Mouse (Mus musculus): Measurements from ENCODE around the gene Mybpc3. TPM values are rescaled to one million over a fixed set of nuclear protein-coding genes. Genes with fewer than 3 reads are reported as not detected.
"Not testable (repeated sequence)": the region's sequence is repeated elsewhere in the genome, so short reads cannot be mapped to it uniquely, and the experiment has no call there.

Mybpc3 gene
- polyA plus RNA-seq, 1 experiment, result 39.6 TPM

DNA sequence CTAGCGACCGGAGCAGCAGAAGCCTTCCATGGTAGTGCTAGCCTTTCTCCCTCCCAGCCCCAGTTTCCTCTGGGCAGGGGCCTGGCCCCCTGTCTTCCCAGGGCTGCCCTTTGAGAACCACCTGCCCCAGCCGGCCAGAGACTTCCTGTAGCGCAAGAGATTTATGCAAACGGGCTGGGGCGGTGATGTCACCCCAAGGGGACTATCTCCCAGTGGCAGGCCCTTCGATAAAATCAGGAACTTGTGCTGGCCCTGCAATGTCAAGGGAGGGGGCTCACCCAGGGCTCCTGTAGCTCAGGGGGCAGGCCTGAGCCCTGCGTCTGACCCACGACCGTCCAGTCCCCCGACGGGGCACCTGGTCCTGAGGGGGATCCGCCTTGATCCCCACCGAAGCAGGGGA, 21.4 kb upstream of the Mybpc3 start:
- no peak for TF ChIP-seq POLR2A (IDR thresholded peaks at IDR 0.05; ENCODE audit: borderline replicate concordance, insufficient read depth, low read length)
- no peak for TF ChIP-seq CTCF (IDR thresholded peaks at IDR 0.05; ENCODE audit: borderline replicate concordance, insufficient read depth, low read depth, low read length)
- WGBS, result 76% methylated on average over 14 of the region's 14 CpGs
- no peak for DNase-seq
- Histone ChIP-seq H3K4me3 (replicated peaks; ENCODE audit: insufficient read depth, low read depth, low read length) (no peak overlapping the region), H3K4me1 (ENCODE audit: control insufficient read depth, insufficient read depth, low read length) (no peaks in the 10 kb centered on the region), H3K27ac (ENCODE audit: insufficient read depth, low read length) (no peak overlapping the region), H3K27me3 (ENCODE audit: control insufficient read depth, insufficient read depth, low read length) (no peaks in the 10 kb centered on the region)

DNA sequence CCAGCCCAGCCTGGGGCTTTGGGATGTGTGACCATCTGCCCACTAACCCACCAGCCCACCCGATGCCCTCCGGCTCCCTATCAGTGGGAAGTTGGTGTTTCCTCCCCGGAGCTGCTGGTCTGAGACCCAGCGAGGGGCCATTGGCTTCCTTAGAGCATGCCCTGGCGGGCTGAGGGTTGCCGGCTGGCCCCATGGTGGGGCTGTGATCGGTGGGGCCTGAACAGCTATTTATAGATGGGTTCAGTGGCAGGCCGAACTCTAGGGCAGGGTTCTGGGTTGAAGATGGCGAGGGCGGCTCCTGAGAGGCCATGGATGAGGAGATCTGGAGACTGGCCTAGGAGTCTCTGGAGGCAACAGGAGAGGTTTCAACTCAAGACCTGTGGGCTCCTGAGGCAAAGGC, 20.9 kb upstream of the Mybpc3 start:
- no peaks in the 10 kb centered on the region for H3K27me3 ChIP-seq (ENCODE audit: control insufficient read depth, insufficient read depth, low read length)
- no peak overlapping the region for H3K4me3 ChIP-seq (replicated peaks; ENCODE audit: insufficient read depth, low read depth, low read length)
- WGBS, result 75% methylated on average over 10 of the region's 10 CpGs
- no peaks in the 10 kb centered on the region for H3K4me1 ChIP-seq (ENCODE audit: control insufficient read depth, insufficient read depth, low read length)
- no peak overlapping the region for H3K27ac ChIP-seq (ENCODE audit: insufficient read depth, low read length)
- TF ChIP-seq CTCF (IDR thresholded peaks at IDR 0.05; ENCODE audit: borderline replicate concordance, insufficient read depth, low read depth, low read length) (no peak), POLR2A (IDR thresholded peaks at IDR 0.05; ENCODE audit: borderline replicate concordance, insufficient read depth, low read length) (no peak)
- no peak for DNase-seq

DNA sequence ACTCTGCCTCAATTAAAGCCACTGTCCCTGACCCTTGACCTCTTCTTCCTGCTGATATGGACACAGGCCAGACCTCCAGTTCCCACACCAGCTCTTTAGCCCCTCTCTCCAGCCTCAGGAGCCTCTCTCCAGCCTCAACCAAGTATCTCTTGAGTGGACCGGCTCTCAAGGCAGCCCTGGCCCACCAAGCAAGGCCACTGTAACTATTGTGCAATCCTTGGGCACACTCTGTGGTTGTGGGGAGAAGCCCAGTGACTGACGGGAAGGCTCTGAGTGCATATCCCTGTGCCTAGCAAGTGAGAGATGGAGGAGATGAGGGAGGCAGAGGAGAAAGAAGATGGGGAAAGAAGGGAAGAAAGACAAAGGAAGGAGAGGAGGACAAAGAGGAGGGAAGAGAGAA, 19.8 kb upstream of the Mybpc3 start:
- Histone ChIP-seq H3K27ac (ENCODE audit: insufficient read depth, low read length) (no peak overlapping the region), H3K4me3 (replicated peaks; ENCODE audit: insufficient read depth, low read depth, low read length) (no peak overlapping the region), H3K4me1 (ENCODE audit: control insufficient read depth, insufficient read depth, low read length) (no peaks in the 10 kb centered on the region), H3K27me3 (ENCODE audit: control insufficient read depth, insufficient read depth, low read length) (no peaks in the 10 kb centered on the region)
- no peak for DNase-seq
- TF ChIP-seq CTCF (IDR thresholded peaks at IDR 0.05; ENCODE audit: borderline replicate concordance, insufficient read depth, low read depth, low read length) (no peak), POLR2A (IDR thresholded peaks at IDR 0.05; ENCODE audit: borderline replicate concordance, insufficient read depth, low read length) (no peak)
- 85% methylated on average over 2 of the region's 2 CpGs for WGBS

DNA sequence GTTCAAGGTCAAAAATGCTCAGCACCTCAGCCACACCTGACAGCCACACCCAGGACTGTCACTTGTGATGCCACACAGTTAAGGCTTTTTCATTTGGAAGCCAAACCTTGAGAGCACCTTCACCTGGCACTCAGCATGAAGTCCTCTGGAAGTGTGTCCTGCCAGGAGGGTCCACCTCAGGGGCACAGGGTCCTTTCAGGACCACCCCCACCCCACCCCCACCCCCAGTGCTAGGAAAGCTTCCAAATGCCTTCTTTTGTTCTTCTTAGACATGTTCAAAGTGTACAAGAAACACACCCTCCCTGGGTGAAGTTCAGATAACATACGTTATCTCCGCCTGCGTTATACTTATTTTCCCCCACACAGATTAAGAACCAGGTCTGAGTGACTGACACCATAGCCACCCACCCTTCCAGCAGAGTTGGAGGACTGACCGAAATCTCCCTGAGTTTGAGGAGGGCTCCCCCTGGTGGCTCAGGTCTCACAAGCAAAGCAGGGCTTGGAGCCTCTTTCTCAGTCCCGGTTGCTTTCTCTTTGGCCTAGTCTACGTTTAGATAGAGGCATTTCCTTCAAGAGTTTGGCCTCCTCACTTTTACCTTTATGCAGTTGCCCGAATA, 16.7 kb upstream of the Mybpc3 start:
- DNase-seq, result peak; percentile 82 to 90
- TF ChIP-seq POLR2A (IDR thresholded peaks at IDR 0.05; ENCODE audit: borderline replicate concordance, insufficient read depth, low read length) (no peak), CTCF (IDR thresholded peaks at IDR 0.05; ENCODE audit: borderline replicate concordance, insufficient read depth, low read depth, low read length) (peak; percentile 98)
- Histone ChIP-seq H3K4me3 (replicated peaks; ENCODE audit: insufficient read depth, low read depth, low read length) (no peak overlapping the region), H3K27me3 (ENCODE audit: control insufficient read depth, insufficient read depth, low read length) (no peaks in the 10 kb centered on the region), H3K4me1 (ENCODE audit: control insufficient read depth, insufficient read depth, low read length) (no peaks in the 10 kb centered on the region), H3K27ac (ENCODE audit: insufficient read depth, low read length) (no peak overlapping the region)
- WGBS, result 5% methylated on average over 7 of the region's 7 CpGs

DNA sequence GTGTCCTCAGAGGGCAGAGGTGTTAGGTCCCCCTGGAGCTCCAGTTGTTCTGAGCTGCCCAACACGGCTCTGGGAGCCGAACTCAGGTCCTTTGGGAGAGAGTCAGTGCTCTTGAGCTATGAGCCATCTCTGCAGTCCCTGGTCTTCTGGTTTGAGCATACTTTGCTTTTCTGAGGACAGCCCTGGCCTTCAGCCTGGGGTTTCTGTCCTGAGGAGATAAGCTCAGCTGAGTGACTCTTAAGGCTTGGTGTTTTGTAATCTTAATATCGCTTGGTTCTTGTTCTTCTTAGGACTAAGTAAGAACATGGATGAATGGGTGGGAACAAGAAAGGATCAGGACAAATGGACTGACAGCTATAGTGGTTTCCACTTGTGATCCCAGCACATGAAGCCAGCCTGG, 9.8 kb upstream of the Mybpc3 start:
- H3K4me3 ChIP-seq (replicated peaks; ENCODE audit: insufficient read depth, low read depth, low read length), result no peak overlapping the region
- 81% methylated on average over 3 of the region's 3 CpGs for WGBS
- DNase-seq, result no peak
- no peak for TF ChIP-seq POLR2A (IDR thresholded peaks at IDR 0.05; ENCODE audit: borderline replicate concordance, insufficient read depth, low read length)
- no peak for TF ChIP-seq CTCF (IDR thresholded peaks at IDR 0.05; ENCODE audit: borderline replicate concordance, insufficient read depth, low read depth, low read length)
- H3K27me3 ChIP-seq (ENCODE audit: control insufficient read depth, insufficient read depth, low read length), result no peaks in the 10 kb centered on the region
- no peaks in the 10 kb centered on the region for H3K4me1 ChIP-seq (ENCODE audit: control insufficient read depth, insufficient read depth, low read length)
- no peak overlapping the region for H3K27ac ChIP-seq (ENCODE audit: insufficient read depth, low read length)

DNA sequence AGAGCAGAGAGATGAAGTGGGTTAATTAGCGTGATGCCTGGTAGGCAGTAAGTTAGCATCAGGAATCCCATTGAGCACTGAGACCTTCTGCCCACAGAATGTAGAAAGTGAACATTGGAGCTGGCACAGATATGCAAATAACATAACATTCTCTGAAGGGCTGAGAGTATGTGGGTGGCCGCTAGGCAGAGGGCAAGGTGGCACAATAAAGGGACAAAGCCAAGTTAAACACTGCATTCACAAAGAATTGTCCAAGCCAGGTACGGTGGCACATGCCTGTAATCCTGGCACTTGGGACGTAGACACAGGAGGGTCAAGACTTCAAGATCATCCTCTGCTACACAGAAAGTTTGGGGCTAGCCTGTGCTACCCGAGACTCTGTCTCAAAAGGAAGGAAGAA, 8.7 kb upstream of the Mybpc3 start:
- no peaks in the 10 kb centered on the region for H3K4me1 ChIP-seq (ENCODE audit: control insufficient read depth, insufficient read depth, low read length)
- no peak overlapping the region for H3K4me3 ChIP-seq (replicated peaks; ENCODE audit: insufficient read depth, low read depth, low read length)
- H3K27ac ChIP-seq (ENCODE audit: insufficient read depth, low read length), result no peak overlapping the region
- 83% methylated on average over 5 of the region's 5 CpGs for WGBS
- DNase-seq, result no peak
- TF ChIP-seq CTCF (IDR thresholded peaks at IDR 0.05; ENCODE audit: borderline replicate concordance, insufficient read depth, low read depth, low read length), result no peak
- TF ChIP-seq POLR2A (IDR thresholded peaks at IDR 0.05; ENCODE audit: borderline replicate concordance, insufficient read depth, low read length), result no peak
- H3K27me3 ChIP-seq (ENCODE audit: control insufficient read depth, insufficient read depth, low read length), result no peaks in the 10 kb centered on the region

DNA sequence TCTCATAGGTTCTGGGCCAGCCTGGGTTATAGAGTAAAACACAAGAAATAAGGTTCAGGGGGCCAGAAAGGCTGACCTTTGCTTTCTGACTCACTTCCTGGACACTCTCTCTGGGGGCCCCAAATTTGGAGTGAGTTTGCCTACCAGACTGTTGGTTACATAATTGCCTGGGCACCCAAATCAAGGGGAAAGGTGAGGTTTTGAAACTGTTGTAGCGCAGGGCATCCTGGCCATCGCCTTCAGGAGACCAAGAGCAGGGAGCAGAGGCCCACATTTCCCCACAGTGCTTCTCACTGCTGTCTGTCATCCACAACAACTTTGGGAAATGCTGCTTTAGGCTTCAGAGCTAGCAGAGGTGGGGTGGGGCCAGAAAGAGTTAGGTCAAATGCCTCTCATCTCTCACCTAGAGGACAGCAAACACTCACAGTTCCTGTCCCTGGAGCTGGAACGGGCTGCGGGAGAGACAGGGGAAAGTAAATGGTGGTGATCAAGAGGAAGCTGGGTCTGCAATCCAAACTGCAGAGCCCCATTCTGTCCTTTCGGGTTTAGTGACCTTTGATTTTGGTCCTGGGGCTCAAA, 8.0 kb upstream of the Mybpc3 start:
- Histone ChIP-seq H3K27me3 (ENCODE audit: control insufficient read depth, insufficient read depth, low read length) (no peaks in the 10 kb centered on the region), H3K4me3 (replicated peaks; ENCODE audit: insufficient read depth, low read depth, low read length) (no peak overlapping the region), H3K4me1 (ENCODE audit: control insufficient read depth, insufficient read depth, low read length) (no peaks in the 10 kb centered on the region), H3K27ac (ENCODE audit: insufficient read depth, low read length) (no peak overlapping the region)
- no peak for DNase-seq
- TF ChIP-seq POLR2A (IDR thresholded peaks at IDR 0.05; ENCODE audit: borderline replicate concordance, insufficient read depth, low read length), result no peak
- TF ChIP-seq CTCF (IDR thresholded peaks at IDR 0.05; ENCODE audit: borderline replicate concordance, insufficient read depth, low read depth, low read length), result no peak
- 89% methylated on average over 5 of the region's 5 CpGs for WGBS

DNA sequence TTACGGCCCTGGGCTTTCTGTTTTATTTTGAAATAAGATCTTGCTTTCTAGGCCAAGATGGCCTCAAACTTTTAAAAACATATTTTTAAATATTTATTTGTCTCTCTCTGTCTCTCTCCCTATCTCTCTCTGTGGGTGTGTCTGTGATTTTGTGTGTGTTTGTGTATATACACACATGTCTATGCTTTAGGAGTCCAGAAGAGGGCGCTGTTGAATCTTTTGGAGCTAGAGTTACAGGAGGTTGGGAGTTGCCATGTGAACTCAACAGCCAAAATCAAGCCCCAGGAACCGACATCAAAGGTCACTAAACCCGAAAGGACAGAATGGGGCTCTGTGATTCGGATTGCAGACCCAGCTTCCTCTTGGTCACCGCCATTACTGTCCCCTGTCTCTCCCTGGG, 7.5 kb upstream of the Mybpc3 start:
- no peak for DNase-seq
- H3K4me3 ChIP-seq (replicated peaks; ENCODE audit: insufficient read depth, low read depth, low read length), result no peak overlapping the region
- no peak for TF ChIP-seq POLR2A (IDR thresholded peaks at IDR 0.05; ENCODE audit: borderline replicate concordance, insufficient read depth, low read length)
- TF ChIP-seq CTCF (IDR thresholded peaks at IDR 0.05; ENCODE audit: borderline replicate concordance, insufficient read depth, low read depth, low read length), result no peak
- WGBS, result 79% methylated on average over 6 of the region's 6 CpGs
- no peak overlapping the region for H3K27ac ChIP-seq (ENCODE audit: insufficient read depth, low read length)
- H3K4me1 ChIP-seq (ENCODE audit: control insufficient read depth, insufficient read depth, low read length), result peaks cover 1% of the 10 kb centered on the region; the same call in 1 of the 2 replicates
- no peaks in the 10 kb centered on the region for H3K27me3 ChIP-seq (ENCODE audit: control insufficient read depth, insufficient read depth, low read length)

DNA sequence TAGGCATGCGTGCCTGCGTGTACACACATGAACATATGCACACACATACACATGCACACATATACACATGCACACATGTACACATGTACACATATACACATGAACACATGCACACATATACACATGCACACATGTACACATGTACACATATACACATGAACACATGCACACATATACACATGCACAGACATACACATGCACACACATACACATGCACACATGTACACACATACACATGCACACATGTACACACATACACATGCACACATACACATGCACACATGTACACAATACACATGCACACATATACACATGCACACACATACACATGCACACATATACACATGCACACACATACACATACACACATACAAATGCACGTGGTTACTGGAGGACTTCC, 6.1 kb upstream of the Mybpc3 start:
- H3K4me1 ChIP-seq (ENCODE audit: control insufficient read depth, insufficient read depth, low read length); H3K27me3 ChIP-seq (ENCODE audit: control insufficient read depth, insufficient read depth, low read length); H3K27ac ChIP-seq (ENCODE audit: insufficient read depth, low read length); DNase-seq; H3K4me3 ChIP-seq (replicated peaks; ENCODE audit: insufficient read depth, low read depth, low read length): not testable (repeated sequence)
- 94% methylated on average over 3 of the region's 3 CpGs for WGBS
